Mouse (Mus musculus) hindbrain, embryonic 15.5 days (tissue): ENCODE results near the gene Uqcr11. TPM values are rescaled to one million over a fixed set of nuclear protein-coding genes. Genes with fewer than 3 reads are reported as not detected.
A peak's percentile ranks its signal among the peaks of the same experiment; 100 is the strongest.

Source experiments
- ATAC-seq: fragments of 200-750 bp; cut with Nextera tagmentation; 2 replicates; pipeline ENCODE4 v1.8.0; 2017; ENCODE audit warnings: low read depth, moderate number of reproducible peaks, moderate TSS enrichment; ENCODE audit not compliant: low FRiP score
- H3K27ac ChIP-seq: fragments of 300-500 bp; sonication (generic); replicated peaks from 2 replicates; pipeline ENCODE4 v1.5.1; 2015; ENCODE audit warnings: mild to moderate bottlenecking, inconsistent platforms
- H3K27me3 ChIP-seq: fragments of 300-500 bp; sonication (generic); 2 replicates; pipeline ENCODE4 v1.6.1; 2015; ENCODE audit warnings: control low read depth, inconsistent platforms
- H3K36me3 ChIP-seq: fragments of 300-500 bp; sonication (generic); 2 replicates; pipeline ENCODE4 v1.6.1; 2015; ENCODE audit warnings: control low read depth, inconsistent platforms
- H3K4me1 ChIP-seq: fragments of 300-500 bp; sonication (generic); replicated peaks from 2 replicates; pipeline ENCODE4 v1.6.1; 2015; ENCODE audit warnings: control low read depth, inconsistent platforms
- H3K4me2 ChIP-seq: fragments of 300-500 bp; sonication (generic); 2 replicates; pipeline ENCODE4 v1.6.1; 2015; ENCODE audit warnings: moderate library complexity, mild to moderate bottlenecking, inconsistent platforms
- H3K4me3 ChIP-seq: fragments of 300-500 bp; sonication (generic); 2 replicates; pipeline ENCODE4 v1.5.1; 2015; ENCODE audit warnings: mild to moderate bottlenecking, inconsistent platforms
- H3K9ac ChIP-seq: fragments of 300-500 bp; sonication (generic); 2 replicates; pipeline ENCODE4 v1.6.1; 2015; ENCODE audit warnings: inconsistent platforms
- H3K9me3 ChIP-seq: fragments of 300-500 bp; sonication (generic); 2 replicates; pipeline ENCODE4 v1.6.1; 2016; ENCODE audit warnings: control low read depth, inconsistent platforms
- WGBS: fragments of 180-500 bp; shearing (Covaris S2); methylation state at CpG from one replicate; pipeline ENCODE4 v1.1.7; 2015; 5-methylcytosine and 5-hydroxymethylcytosine counted together
- polyA plus RNA-seq: library from polyadenylated mRNA; unstranded; fragments of >200 nt; fragmentation: Nextera tagmentation; extraction: Ambion mirVana; gene quantifications from 2 replicates; pipeline ENCODE4 v1.2.1, GENCODE M21; 2015

The Uqcr11 gene
- polyA plus RNA-seq, 1 experiment from 2014 or later, result 711 TPM

DNA sequence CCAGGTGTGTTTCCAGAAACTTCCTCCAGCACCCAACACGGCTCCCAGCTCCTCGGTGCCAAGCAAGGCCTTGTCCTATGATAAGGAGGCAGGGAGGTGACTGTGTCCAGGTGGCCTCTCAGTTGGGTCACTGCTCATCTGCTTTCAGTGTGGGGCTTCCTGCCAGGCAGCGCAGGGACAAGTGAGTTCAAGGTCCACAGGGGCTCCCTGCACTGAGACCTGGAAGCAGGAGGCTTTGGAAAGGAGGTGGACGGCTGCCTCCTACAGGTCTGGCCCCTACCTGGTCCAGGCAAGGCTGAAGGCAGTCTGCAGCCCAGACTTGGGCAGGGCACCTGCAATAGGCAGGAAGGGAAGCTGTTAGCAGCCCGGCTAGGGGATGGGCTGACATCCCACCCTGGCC, 13.9 kb downstream of the Uqcr11 start:
- Histone ChIP-seq H3K4me2 (no peak overlapping the region), H3K4me3 (no peak overlapping the region), H3K4me1 (peaks cover 25% of the 10 kb centered on the region), H3K9me3 (no peaks in the 10 kb centered on the region), H3K27ac (no peak overlapping the region), H3K9ac (no peak overlapping the region), H3K27me3 (no peaks in the 10 kb centered on the region), H3K36me3 (peaks cover 47% of the 10 kb centered on the region)
- WGBS, result 93% methylated on average over 5 of the region's 5 CpGs
- no peak for ATAC-seq

DNA sequence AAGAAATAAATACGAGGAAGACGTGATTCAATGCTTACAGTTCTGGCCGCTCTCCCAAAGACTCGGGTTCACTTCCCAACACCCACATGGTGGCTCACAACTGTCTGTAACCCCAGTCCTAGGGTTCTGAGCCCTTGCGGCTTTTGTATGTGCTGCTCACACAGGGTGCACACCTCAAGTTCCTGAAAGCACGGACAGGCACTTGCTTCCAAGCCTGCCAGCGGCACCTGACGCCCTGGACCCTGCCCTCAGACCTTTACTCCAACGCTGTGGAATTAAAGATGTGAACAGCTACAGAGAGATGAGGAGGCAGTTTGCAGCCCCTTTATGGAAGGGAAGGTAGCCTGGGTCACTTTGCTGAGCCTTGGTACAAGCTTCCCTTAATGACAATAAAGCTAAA, 15.9 kb downstream of the Uqcr11 start:
- peaks cover 46% of the 10 kb centered on the region for H3K36me3 ChIP-seq
- ATAC-seq, result no peak
- no peaks in the 10 kb centered on the region for H3K9me3 ChIP-seq
- H3K4me3 ChIP-seq, result no peak overlapping the region
- H3K4me2 ChIP-seq, result no peak overlapping the region
- H3K9ac ChIP-seq, result no peak overlapping the region
- 87% methylated on average over 9 of the region's 9 CpGs for WGBS
- no peak overlapping the region for H3K27ac ChIP-seq
- H3K4me1 ChIP-seq, result peaks cover 10% of the 10 kb centered on the region
- no peaks in the 10 kb centered on the region for H3K27me3 ChIP-seq

DNA sequence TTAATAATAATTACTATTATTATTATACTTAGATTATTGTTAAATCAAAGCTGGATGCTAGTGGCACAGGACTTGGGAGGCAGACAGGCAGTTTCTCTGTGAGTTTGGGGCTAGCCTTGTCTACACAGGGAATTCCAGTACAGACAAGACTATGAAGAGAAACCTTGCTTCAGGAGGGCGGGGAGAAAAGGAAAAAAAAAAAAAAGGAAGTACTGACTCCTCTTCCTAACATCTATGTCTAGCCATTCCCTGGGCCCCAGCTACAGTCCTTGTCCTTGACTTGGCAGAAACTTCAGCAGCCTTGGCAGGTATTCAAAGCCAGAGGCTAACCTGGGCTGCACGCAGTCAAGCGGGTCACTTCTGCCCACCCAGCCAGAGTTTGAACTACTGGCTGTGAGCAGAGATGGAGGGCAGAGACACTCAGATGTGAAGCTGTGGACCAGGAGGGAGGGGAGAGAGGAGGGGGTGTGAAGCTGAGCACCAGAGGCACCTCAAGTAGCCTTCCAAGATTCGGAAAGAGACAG, 17.4 kb downstream of the Uqcr11 start:
- no peak for ATAC-seq
- WGBS, result 75% methylated on average over 4 of the region's 4 CpGs
- Histone ChIP-seq H3K36me3 (peaks cover 31% of the 10 kb centered on the region), H3K27me3 (no peaks in the 10 kb centered on the region), H3K4me2 (no peak overlapping the region), H3K4me3 (no peak overlapping the region), H3K27ac (no peak overlapping the region), H3K4me1 (peaks cover 23% of the 10 kb centered on the region), H3K9ac (no peak overlapping the region), H3K9me3 (no peaks in the 10 kb centered on the region)

DNA sequence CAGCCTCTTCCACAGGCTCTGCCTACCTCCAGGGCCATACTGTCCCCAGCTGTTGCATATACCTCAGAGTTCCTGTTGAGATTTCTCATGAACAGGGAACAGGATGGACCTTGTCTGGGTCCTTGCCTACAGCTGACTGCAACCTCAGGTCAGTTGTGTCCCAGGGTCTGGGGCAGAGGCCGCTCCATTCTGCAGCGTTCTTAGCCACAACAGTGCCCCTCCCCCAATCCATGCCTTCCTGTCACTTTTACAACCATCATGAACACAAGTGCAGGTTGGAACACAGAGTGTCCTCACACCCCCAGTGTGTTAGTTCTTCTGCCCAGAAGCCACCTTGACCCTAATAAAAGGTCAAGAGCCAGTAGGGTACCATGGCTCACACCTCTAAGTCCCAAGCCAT, 17.9 kb downstream of the Uqcr11 start:
- Histone ChIP-seq H3K4me3 (peak overlapping the region; percentile 94; the same call in 1 of the 2 replicates), H3K4me2 (peak overlapping the region; percentile 89; the same call in 1 of the 2 replicates), H3K9me3 (no peaks in the 10 kb centered on the region), H3K27ac (no peak overlapping the region), H3K27me3 (no peaks in the 10 kb centered on the region), H3K4me1 (peaks cover 28% of the 10 kb centered on the region), H3K9ac (no peak overlapping the region), H3K36me3 (peaks cover 26% of the 10 kb centered on the region)
- ATAC-seq, result no peak
- WGBS, result 17% methylated on average over 2 of the region's 2 CpGs

DNA sequence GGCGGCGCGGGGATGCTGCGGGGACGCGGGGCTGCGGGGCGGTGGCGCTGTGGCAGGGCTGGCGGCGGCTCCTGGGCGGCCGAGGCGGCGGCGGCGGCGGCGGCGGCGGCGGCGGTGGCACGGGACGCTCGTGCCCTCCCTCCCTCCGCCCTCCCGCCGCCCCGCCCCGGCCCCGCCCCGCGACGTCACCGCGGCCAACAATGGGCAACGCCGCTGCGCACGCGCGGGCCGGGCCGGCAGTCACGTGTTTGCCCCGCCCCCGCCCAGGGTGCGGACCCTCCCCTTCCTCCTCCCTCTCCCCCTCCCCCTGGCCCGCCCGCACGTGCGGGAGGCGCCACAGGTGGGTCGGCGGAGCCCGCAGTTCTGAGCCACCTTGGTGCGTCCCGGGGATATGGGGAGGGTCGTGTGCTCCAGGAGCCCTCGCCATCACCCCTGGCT, 19.1 kb downstream of the Uqcr11 start, which contains the start of gene Mex3d:
TSS of gene Mex3d (minus strand) at position 138 of the 438 bp plus-strand sequence.
- no peaks in the 10 kb centered on the region for H3K27me3 ChIP-seq
- H3K4me3 ChIP-seq, result peak within 1 kb of the TSS; percentile 94
- H3K9ac ChIP-seq, result peak within 1 kb of the TSS; percentile 98
- H3K4me2 ChIP-seq, result peak within 1 kb of the TSS; percentile 89
- H3K27ac ChIP-seq, result peak within 1 kb of the TSS; percentile 92
- 0% methylated on average over 9 of the region's 61 CpGs for WGBS
- ATAC-seq, result peak; percentile 29
- no peaks in the 10 kb centered on the region for H3K9me3 ChIP-seq
- peaks cover 40% of the 10 kb centered on the region for H3K4me1 ChIP-seq
- peaks cover 23% of the 10 kb centered on the region for H3K36me3 ChIP-seq

DNA sequence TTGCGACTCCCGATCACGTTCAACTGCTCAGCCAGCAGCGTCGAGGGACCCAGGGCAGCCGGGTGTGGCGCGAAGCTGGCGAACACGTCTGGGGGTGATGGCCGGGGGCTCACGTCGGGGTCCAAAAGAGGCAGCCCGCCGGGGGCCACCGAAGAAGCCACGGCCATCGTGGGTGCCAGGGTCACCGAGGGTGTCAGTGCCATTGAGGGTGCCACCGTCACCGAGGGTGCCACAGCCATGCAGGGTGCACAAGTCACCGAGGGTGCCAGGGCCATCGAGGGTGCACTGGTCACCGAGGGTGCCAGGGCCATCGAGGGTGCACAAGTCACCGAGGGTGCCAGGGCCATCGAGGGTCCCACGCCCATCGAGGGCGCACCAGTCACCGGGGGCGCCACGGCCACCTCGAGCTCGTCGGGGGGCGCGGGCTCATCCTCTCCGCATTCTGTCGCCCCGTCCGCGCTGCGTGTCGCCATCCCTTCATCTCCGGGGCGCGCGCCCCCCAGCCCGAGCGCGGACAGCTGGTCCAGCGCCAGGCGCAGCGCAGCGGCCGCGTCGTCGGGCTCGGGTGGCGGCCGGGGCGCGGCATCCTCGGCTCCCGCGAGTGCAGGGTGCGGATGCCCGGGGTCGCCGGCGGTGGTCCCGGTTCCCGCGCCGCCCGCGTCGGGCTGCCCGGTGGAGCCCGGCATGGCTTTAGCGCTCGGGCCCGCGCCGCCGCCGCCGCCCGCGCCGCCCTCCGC, 19.7 kb downstream of the Uqcr11 start:
- Histone ChIP-seq H3K4me1 (peaks cover 41% of the 10 kb centered on the region), H3K4me2 (peak overlapping the region; percentile 89), H3K9me3 (no peaks in the 10 kb centered on the region), H3K27ac (peak overlapping the region; percentile 92), H3K9ac (peak overlapping the region; percentile 98), H3K4me3 (peak overlapping the region; percentile 94), H3K36me3 (peaks cover 23% of the 10 kb centered on the region), H3K27me3 (no peaks in the 10 kb centered on the region)
- ATAC-seq, result no peak
- WGBS, result under 1% methylated on average over 73 of the region's 94 CpGs

DNA sequence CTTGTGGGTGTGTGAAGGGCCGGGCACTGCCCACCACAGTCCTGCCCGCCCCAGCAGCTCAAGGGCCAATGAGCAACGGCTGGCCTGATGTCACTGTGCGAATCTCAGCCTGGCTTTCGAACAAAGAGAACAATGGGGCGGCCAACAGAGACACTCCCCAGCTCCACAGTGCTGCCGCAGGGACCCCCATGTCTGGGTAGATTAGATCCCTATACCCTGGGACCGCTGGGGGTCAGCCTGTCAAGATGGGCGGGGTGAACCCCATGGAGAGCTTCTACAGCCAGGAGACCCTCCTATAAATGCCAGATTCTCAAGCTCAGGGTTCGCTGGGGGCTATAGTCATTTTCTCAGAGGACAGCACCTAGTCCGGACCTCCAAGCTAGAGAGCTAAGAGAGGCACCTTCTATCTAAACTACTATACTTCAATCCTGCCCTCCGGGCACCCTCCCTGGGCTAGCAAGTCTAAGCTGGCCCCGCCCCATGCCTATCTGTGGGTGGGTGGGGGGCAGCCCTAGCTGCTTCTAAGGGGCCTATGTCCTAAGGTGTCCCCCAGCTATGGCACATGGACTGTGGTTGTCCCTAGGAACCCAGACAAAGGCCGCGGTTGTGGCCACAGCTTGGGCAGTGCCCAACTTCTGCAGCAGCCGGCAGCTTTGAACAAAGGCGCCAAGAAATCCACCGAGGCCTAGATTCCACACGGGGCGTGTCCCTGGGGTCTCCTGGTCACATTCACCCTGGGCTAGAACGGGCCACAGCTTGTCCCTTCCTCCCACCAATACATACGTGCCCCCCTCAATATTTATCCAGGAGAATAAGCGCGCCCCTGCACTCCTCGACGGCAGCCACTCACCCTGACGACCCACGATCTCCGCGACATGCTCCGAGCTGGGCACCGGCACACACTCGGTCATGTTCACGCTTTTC, 20.6 kb downstream of the Uqcr11 start:
- ATAC-seq, result peak; percentile 76
- Histone ChIP-seq H3K27me3 (no peaks in the 10 kb centered on the region), H3K4me1 (peaks cover 42% of the 10 kb centered on the region), H3K27ac (peak overlapping the region; percentile 92), H3K9me3 (no peaks in the 10 kb centered on the region), H3K4me3 (peak overlapping the region; percentile 94), H3K4me2 (peak overlapping the region; percentile 89), H3K36me3 (peaks cover 27% of the 10 kb centered on the region), H3K9ac (peak overlapping the region; percentile 98)
- under 1% methylated on average over 34 of the region's 34 CpGs for WGBS

DNA sequence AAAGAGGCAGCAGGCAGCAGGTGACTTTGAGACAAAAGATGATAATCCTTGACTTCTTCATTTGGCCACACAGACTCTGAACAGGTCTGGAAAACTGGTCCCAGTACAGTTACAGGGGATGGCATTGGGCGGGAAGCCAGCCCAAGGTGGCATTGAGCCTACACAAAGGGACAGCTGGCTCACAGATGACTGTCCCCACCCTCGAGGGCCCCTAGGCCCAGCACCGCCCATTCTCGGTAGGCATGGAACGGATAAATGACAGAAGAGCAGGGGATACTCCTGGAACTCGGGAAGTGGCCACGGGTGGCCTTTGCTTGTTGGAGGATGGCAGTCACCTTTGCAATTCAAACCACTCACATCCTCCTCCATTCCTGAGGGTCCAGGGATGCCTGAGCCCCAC, 21.3 kb downstream of the Uqcr11 start:
- Histone ChIP-seq H3K4me3 (peak overlapping the region; percentile 94), H3K27me3 (no peaks in the 10 kb centered on the region), H3K4me2 (peak overlapping the region; percentile 89), H3K27ac (peak overlapping the region; percentile 92), H3K36me3 (peaks cover 31% of the 10 kb centered on the region), H3K9ac (peak overlapping the region; percentile 98), H3K9me3 (no peaks in the 10 kb centered on the region), H3K4me1 (peaks cover 44% of the 10 kb centered on the region)
- ATAC-seq, result peak; percentile 2; the same call in 1 of the 2 replicates
- 2% methylated on average over 7 of the region's 7 CpGs for WGBS

DNA sequence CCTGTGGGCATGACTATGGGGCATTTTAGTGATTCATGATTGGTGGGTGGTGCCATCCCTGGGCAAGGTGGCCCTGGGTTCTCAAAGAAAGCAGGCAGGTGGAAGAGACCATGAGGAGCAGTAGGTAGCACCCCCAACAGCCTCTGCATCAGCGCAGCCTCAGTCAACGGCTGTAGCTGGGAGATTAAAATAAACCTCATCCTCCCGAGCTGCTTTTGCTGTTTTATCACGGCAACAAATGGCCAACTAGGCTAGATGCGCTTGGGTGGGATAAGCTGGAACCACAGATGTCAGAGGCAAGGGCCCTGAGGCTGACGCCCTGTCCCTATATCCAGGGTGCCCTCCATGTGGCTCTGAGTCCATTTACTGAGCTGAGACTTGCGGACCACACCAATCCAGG, 21.9 kb downstream of the Uqcr11 start:
- Histone ChIP-seq H3K27ac (peak overlapping the region; percentile 92; the same call in 1 of the 2 replicates), H3K9me3 (no peaks in the 10 kb centered on the region), H3K4me2 (peak overlapping the region; percentile 89), H3K4me1 (peaks cover 44% of the 10 kb centered on the region), H3K27me3 (no peaks in the 10 kb centered on the region), H3K36me3 (peaks cover 34% of the 10 kb centered on the region), H3K9ac (peak overlapping the region; percentile 98), H3K4me3 (peak overlapping the region; percentile 94)
- ATAC-seq, result no peak
- WGBS, result 42% methylated on average over 7 of the region's 7 CpGs

DNA sequence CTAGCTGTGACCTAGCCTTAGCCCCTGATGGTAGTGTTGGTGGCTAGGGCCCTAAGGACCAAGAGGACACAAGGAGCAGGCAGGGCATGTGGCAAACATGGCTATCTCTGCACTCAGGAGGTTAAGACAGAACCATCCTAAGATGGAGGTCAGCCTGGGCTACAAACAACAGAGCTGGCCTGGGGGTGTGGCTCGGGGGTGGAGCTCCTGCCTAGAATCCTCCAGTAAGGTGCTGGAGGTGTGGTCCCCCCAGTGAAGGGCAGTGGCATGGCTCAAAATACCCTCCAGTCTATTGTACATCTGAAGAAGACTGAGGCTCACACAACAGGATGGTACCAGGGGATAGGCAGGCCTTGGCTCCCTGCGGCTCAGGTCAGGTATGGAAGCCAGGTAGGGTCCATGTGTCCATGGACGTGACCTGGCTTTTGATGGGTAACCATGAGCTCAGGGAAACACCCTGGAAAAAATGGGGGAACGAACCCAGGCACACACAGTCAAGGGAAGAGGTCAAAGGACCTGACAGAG, 22.5 kb downstream of the Uqcr11 start:
- Histone ChIP-seq H3K9me3 (no peaks in the 10 kb centered on the region), H3K27me3 (no peaks in the 10 kb centered on the region), H3K4me2 (peak overlapping the region; percentile 89), H3K9ac (peak overlapping the region; percentile 98), H3K36me3 (peaks cover 40% of the 10 kb centered on the region), H3K4me3 (peak overlapping the region; percentile 94), H3K4me1 (peaks cover 44% of the 10 kb centered on the region), H3K27ac (peak overlapping the region; percentile 92; the same call in 1 of the 2 replicates)
- no peak for ATAC-seq
- 79% methylated on average over 4 of the region's 4 CpGs for WGBS

DNA sequence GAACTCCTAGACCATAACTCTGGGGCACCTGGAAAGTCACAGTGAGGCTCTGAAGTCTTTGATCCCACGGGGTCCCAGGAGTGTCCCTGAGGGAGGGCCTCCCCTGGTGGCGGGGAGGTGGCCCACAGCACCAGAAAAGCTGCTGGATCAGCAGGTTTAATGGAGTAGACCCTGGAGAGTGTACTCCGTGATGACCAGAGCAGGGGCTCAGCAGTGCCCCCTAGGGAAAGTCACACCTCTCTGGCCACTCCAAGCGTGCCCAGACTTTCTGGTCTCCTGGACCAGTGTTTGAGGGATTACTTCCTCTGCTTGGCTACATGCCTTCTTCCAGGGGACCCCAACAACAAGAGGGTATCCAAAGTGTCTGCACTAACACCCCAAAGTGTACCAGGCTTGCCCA, 23.2 kb downstream of the Uqcr11 start:
- Histone ChIP-seq H3K4me2 (peak overlapping the region; percentile 89), H3K27ac (no peak overlapping the region), H3K4me1 (peaks cover 42% of the 10 kb centered on the region), H3K4me3 (peak overlapping the region; percentile 94), H3K27me3 (no peaks in the 10 kb centered on the region), H3K9ac (0 out of 2 replicates have a peak overlapping the region, but pooled peaks have one; percentile 13), H3K36me3 (peaks cover 42% of the 10 kb centered on the region), H3K9me3 (no peaks in the 10 kb centered on the region)
- 53% methylated on average over 4 of the region's 4 CpGs for WGBS
- ATAC-seq, result no peak
